ENCODE assay signal across 10 mouse cellular contexts in genomic region chr9:64506440-64507206, GRCm38 (mm10).
DNase-seq lines count a peak whose midpoint lies in the region; TF ChIP-seq lines count a peak whose summit lies in the region.
"Had no signal": no experiment of that assay in that cellular context is flagged by ENCODE, and none has a peak within 500 bp of the region (broad histone marks: within the 10 kb centered on the region; RNA-seq: fewer than 3 reads in every experiment).

No protein-coding gene starts in this region.

- H3K36me3 ChIP-seq in testis, adult 2 months (ENCODE audit: control insufficient read depth, insufficient read depth, low read length), result no peaks in the 10 kb centered on the region
- H3K36me3 ChIP-seq: limb, embryonic 13.5 days had no signal

- H3K27ac ChIP-seq in testis, adult 2 months (ENCODE audit: control insufficient read depth, insufficient read depth, low read depth, low read length), result no peak overlapping the region
- H3K27ac ChIP-seq: limb, embryonic 13.5 days had no signal

- DNase-seq in adrenal gland, postnatal 14 days, result peak; percentile 42
- DNase-seq in adrenal gland, adult 18-20 months (ENCODE audit: low spot score in 2 of 2), result no peak
- DNase-seq in layer of hippocampus, adult 11-12 months (ENCODE audit: low spot score), result peak; percentile 8
- DNase-seq in layer of hippocampus, adult 18-20 months (ENCODE audit: low spot score in 2 of 2), result no peak
- DNase-seq in testis, postnatal 14 days (ENCODE audit: low spot score), result no peak
- DNase-seq in ovary, postnatal 10 days (ENCODE audit: low spot score), result no peak
- no peak for DNase-seq in layer of hippocampus, postnatal 25 days (ENCODE audit: extremely low spot score in 1 of 2, low spot score in 1 of 2)

- no peaks in the 10 kb centered on the region for H3K4me1 ChIP-seq in testis, adult 2 months (ENCODE audit: control insufficient read depth, insufficient read depth, low read length)

- peak overlapping the region; percentile 57 for H3K4me3 ChIP-seq in testis, adult 2 months (ENCODE audit: control insufficient read depth, low read depth, low read length)
- H3K4me3 ChIP-seq: limb, embryonic 13.5 days; megakaryocyte, embryonic 14.5 days had no signal

- TF ChIP-seq CTCF in testis, adult 2 months (IDR thresholded peaks at IDR 0.05; ENCODE audit: control insufficient read depth, insufficient read depth, insufficient replicate concordance, low read depth, low read length), result no peak

- no peak for TF ChIP-seq POLR2A in testis, adult 2 months (IDR thresholded peaks at IDR 0.05; ENCODE audit: control insufficient read depth, low read depth, low read length)

- no peaks in the 10 kb centered on the region for H3K27me3 ChIP-seq in testis, adult 2 months (ENCODE audit: control insufficient read depth, insufficient read depth, low read length)
- H3K27me3 ChIP-seq: limb, embryonic 13.5 days had no signal

Comparison
In these comparisons a context has a peak if more than half of its experiments do, and no peak if none do; other contexts are left out.
1. DNase-seq: peak in adrenal gland, postnatal 14 days (single experiment) and layer of hippocampus, adult 11-12 months (single experiment); none in adrenal gland, adult 18-20 months (0 of 2), layer of hippocampus, adult 18-20 months (0 of 2), testis, postnatal 14 days (single experiment), ovary, postnatal 10 days (single experiment) and layer of hippocampus, postnatal 25 days (0 of 2).